Mouse (Mus musculus) embryonic facial prominence, embryonic 15.5 days (tissue): ENCODE measurements around the gene Htr1f. TPM values are rescaled to one million over a fixed set of nuclear protein-coding genes. Genes with fewer than 3 reads are reported as not detected.

Experiments
- microRNA-seq: library from miRNA; unstranded; fragments of <30 nt; microRNA quantifications from one replicate; pipeline ENCODE4, GENCODE M21; 2016; ENCODE audit warnings: borderline number of aligned reads
- polyA plus RNA-seq: library from polyadenylated mRNA; unstranded; fragments of >200 nt; fragmentation: Nextera tagmentation; extraction: Ambion mirVana; gene quantifications from 2 replicates; pipeline ENCODE4 v1.2.1, GENCODE M21; 2015

Htr1f gene
- polyA plus RNA-seq, 1 experiment from 2014 or later, result 0.36 TPM

Small RNA genes lying within 50 kb of the gene (microRNA-seq; reads per million reads assigned to microRNA genes)
- gene Gm23374, result not detected
